Mouse (Mus musculus): ENCODE results near the gene Tbx19.

Gene Tbx19

GRCm38 (mm10) chr1:165119011-165119726 lies 41.4 kb downstream of the Tbx19 start:
- in situ Hi-C loops (cut with MboI, MseI), result no loop called here

- in situ Hi-C loops (cut with MboI, MseI), result loop anchor here (5.0 kb wide), 2 partner anchors 42 to 757 kb away; no protein-coding TSS in a partner anchor
Measured at GRCm38 (mm10) chr1:165114460-165115175, 46.0 kb downstream of the Tbx19 start.

GRCm38 (mm10) chr1:165113700-165114099 lies 46.9 kb downstream of the Tbx19 start:
- in situ Hi-C loops (cut with MboI, MseI), result loop anchor here (5.0 kb wide), 2 partner anchors 41 to 756 kb away; no protein-coding TSS in a partner anchor

GRCm38 (mm10) chr1:165110659-165111058 lies 49.9 kb downstream of the Tbx19 start:
- in situ Hi-C loops (cut with MboI, MseI), result loop anchor here (5.0 kb wide), 2 partner anchors 38 to 753 kb away; no protein-coding TSS in a partner anchor

DNA sequence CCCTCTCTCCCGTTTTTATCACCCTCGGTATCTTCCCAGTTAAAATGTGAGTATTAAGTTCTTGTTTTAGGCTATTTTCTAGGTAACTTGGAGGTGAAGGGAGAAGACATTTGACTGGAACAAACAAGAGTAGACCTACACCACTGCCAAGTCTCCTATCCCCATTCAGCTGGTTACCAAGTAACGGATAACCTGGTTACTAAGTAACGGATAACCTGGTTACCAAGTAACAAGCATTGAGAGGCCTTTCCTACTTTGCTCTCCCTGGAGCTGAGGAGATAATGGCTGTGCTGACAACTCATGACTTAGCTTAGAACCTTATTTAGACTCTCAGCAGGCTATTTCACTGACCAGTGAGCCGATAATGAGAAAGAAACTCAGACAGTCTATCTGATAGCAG lies 51.4 kb downstream of the Tbx19 start:
- in situ Hi-C loops (cut with MboI, MseI), result no loop called here

DNA sequence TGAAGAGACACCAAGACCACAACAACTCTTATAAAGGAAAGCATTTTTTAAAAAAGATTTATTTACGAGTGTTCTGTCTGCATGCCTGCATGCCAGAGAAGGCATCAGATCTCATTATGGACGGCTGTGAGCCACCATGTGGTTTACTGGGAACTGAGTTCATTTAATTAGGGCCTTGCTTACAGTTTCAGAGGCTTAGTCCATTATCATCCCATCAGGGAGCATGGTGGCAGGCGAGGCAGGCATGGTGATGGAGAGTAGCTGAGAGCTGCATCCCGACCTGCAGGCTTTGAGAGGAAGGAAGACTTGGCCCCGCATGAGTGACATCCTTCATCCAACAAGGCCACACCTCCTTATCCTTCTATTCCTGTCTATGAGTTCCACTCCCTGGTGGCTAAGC lies 52.1 kb downstream of the Tbx19 start:
- in situ Hi-C loops (cut with MboI, MseI), result no loop called here

DNA sequence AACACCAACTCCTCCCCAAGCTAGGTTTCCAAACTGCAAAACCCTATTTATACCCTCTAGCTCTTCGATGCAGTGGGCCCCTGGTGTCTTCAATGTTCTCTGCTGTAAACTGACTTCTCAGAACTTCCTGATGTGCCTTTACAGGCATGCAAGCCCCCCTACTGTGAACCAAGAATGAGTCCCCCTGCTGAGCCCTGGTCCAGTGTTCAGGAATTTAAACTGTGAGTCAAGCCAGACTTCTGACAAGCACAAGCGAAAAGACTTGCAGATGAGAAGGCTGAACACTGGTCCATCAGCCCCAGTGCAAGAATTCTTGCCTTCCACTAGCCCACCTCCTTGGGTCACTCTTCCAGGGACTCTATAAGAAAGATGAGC lies 54.6 kb downstream of the Tbx19 start:
- in situ Hi-C loops (cut with MboI, MseI), result no loop called here

GRCm38 (mm10) chr1:165105270-165106010 lies 55.1 kb downstream of the Tbx19 start:
- in situ Hi-C loops (cut with MboI, MseI), result no loop called here

DNA sequence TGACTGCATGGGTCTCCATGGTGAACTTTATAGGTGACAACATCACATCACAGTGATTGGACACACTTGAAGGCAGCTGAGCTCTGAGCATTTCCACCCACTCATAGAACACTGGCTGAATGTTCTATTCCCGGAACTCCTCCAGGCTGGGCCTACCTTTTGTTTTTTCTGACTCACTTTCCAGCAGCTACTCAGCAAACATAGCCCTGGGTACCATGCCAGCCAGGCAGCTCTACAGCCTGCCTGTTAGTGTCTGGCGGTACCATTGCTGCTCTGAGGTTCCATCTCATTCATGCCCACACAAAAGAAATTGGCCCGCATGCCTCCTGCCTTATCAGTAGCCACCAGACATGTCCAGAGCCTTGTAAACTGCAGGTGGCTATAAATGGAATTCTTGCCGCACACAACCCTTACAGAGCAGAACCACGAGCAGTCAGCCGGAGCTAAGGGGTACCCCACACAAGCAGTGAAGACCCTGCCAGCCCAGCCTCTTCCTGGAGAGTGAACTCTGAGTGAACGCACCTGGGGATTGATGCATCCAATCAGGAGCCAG lies 55.8 kb downstream of the Tbx19 start:
- in situ Hi-C loops (cut with MboI, MseI), result no loop called here

GRCm38 (mm10) chr1:165099569-165099968 lies 61.0 kb downstream of the Tbx19 start:
- in situ Hi-C loops (cut with MboI, MseI), result no loop called here

DNA sequence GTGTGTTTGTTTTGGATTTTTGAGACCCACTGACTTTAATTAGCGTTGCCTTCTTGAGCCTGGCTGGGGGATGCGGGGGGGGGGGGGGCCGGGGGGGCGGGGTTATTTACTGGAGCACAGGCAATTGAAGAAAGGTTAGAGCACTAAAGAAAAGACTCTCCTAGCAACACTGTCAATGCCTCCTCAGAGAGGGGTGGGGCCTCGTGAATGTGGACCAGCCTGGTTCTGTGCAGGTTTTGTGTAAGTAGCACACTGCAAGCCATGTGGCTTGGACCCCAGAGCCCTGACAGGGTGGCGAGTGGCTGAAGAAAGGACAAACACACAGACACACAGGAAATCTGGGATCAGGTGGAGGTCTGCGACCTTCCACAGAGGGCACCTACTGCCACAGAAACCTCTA lies 65.7 kb downstream of the Tbx19 start:
- in situ Hi-C loops (cut with MboI, MseI), result no loop called here

DNA sequence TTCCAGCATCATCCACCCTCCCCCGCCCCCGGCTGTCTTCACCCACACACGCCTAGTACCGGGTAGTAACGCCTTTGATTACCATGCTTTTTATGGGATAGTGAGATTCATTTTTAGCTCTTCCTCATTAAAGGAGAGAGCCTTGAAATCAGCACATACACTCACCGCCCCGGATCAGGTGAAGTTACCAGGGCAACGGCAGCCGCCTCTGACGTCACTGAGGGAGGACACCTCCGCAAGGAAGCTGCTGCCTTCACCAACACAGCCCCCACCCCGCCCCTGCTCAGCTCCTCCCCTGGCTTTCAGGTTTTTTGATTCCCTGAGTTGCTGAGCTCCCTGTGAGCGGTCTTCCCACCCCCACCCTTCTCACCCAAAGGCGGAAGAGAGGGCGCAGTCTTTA lies 68.9 kb downstream of the Tbx19 start:
- in situ Hi-C loops (cut with MboI, MseI), result no loop called here

DNA sequence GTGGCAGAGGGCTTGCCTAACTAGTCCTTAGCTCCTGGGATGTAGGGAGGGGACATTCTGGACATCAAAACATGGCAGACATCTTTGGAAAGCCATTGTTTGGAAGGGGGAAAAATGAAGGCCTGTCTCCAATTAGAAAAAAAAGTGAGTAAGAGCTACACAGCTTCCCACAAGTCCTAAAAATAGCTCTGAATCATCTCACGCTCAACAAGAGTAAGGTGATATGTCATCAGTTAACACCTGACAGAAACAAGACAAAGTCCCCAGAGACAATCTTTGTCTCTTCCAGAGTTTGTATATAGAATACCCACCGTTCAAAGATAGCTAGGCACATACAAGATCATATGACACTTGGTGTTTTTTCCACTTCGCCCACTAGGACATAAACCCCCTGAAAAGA lies 71.0 kb downstream of the Tbx19 start:
- in situ Hi-C loops (cut with MboI, MseI), result no loop called here

Data from regulatory T cell (primary cell).